Mouse (Mus musculus) lung, postnatal 10 days (tissue): ENCODE results near the gene Faap20.
A peak's percentile ranks its signal among the peaks of the same experiment; 100 is the strongest.

Experiments used
- DNase-seq: peaks from one replicate; pipeline ENCODE4 v3.0.0; 2021

The Faap20 gene

GRCm38 (mm10) chr4:155249648-155250351 is at the start of gene Faap20:
Gene Faap20 (plus strand): TSS chr4:155249802.
- DNase-seq = peak; percentile 95

GRCm38 (mm10) chr4:155200861-155201390 is 48.7 kb upstream of the Faap20 start:
- DNase-seq = peak; percentile 53

GRCm38 (mm10) chr4:155201764-155202163 is 47.8 kb upstream of the Faap20 start:
- no peak for DNase-seq

- DNase-seq = peak; percentile 61
Observed at GRCm38 (mm10) chr4:155205919-155206318, 43.7 kb upstream of the Faap20 start.

- DNase-seq = no peak
Observed at GRCm38 (mm10) chr4:155206498-155206897, 43.1 kb upstream of the Faap20 start.

GRCm38 (mm10) chr4:155207841-155208240 is 41.8 kb upstream of the Faap20 start:
- no peak for DNase-seq

- no peak for DNase-seq
Observed at GRCm38 (mm10) chr4:155208613-155209012, 41.0 kb upstream of the Faap20 start.

- no peak for DNase-seq
Observed at GRCm38 (mm10) chr4:155209079-155209478, 40.5 kb upstream of the Faap20 start.

- no peak for DNase-seq
Observed at GRCm38 (mm10) chr4:155209494-155209893, 40.1 kb upstream of the Faap20 start.

- DNase-seq = no peak
Observed at GRCm38 (mm10) chr4:155213052-155213751, 36.4 kb upstream of the Faap20 start.

GRCm38 (mm10) chr4:155213752-155214054 is 35.9 kb upstream of the Faap20 start:
- no peak for DNase-seq

GRCm38 (mm10) chr4:155214188-155214587 is 35.4 kb upstream of the Faap20 start:
- DNase-seq = no peak

- DNase-seq = no peak
Observed at GRCm38 (mm10) chr4:155214793-155215192, 34.8 kb upstream of the Faap20 start.

- peak; percentile 62 for DNase-seq
Observed at GRCm38 (mm10) chr4:155215203-155215602, 34.4 kb upstream of the Faap20 start.

- peak; percentile 72 for DNase-seq
Observed at GRCm38 (mm10) chr4:155215773-155216630, 33.6 kb upstream of the Faap20 start.

- DNase-seq = peak; percentile 69
Observed at GRCm38 (mm10) chr4:155217241-155218103, 32.1 kb upstream of the Faap20 start.

GRCm38 (mm10) chr4:155218104-155218732 is 31.4 kb upstream of the Faap20 start:
- DNase-seq = no peak

GRCm38 (mm10) chr4:155219271-155220212 is 30.1 kb upstream of the Faap20 start:
- no peak for DNase-seq

GRCm38 (mm10) chr4:155220213-155221100 is 29.1 kb upstream of the Faap20 start:
- no peak for DNase-seq

GRCm38 (mm10) chr4:155221106-155221505 is 28.5 kb upstream of the Faap20 start:
- DNase-seq = no peak
